Mouse (Mus musculus) myocyte (in vitro differentiated cells): ENCODE measurements around the gene Cyb5r4.

Experiments
- CEBPB ChIP-seq: IDR thresholded peaks from 2 replicates; pipeline ENCODE4 v1.6.1; 2011; ENCODE audit warnings: mild to moderate bottlenecking, moderate library complexity; ENCODE audit not compliant: poor library complexity, insufficient read depth, severe bottlenecking
- MYOD1 ChIP-seq, 3 experiments: IDR thresholded peaks; one replicate each; pipeline ENCODE4 v1.6.1; 2011; ENCODE audit warnings: control low read depth in 2 of 3, low read depth in 2 of 3, mild to moderate bottlenecking in 2 of 3, moderate library complexity in 1 of 3; ENCODE audit not compliant: insufficient read length in 2 of 3, control insufficient read depth in 1 of 3
- POLR2A ChIP-seq: IDR thresholded peaks from one replicate; pipeline ENCODE4 v1.6.1; 2011; ENCODE audit warnings: low read depth, mild to moderate bottlenecking, control low read depth, moderate library complexity; ENCODE audit not compliant: insufficient read length
- POLR2AphosphoS2 ChIP-seq: IDR thresholded peaks from one replicate; pipeline ENCODE4 v1.6.1; 2011; ENCODE audit warnings: low read depth, control low read depth; ENCODE audit not compliant: insufficient read length
- TCF12 ChIP-seq: IDR thresholded peaks from one replicate; pipeline ENCODE4 v1.6.1; 2011; ENCODE audit warnings: mild to moderate bottlenecking, control low read depth; ENCODE audit not compliant: poor library complexity, insufficient read depth, severe bottlenecking
- TCF3 ChIP-seq: IDR thresholded peaks from one replicate; pipeline ENCODE4 v1.6.1; 2011; ENCODE audit warnings: low read depth, control low read depth; ENCODE audit not compliant: insufficient read length
- USF1 ChIP-seq: IDR thresholded peaks from one replicate; pipeline ENCODE4 v1.6.1; 2011; ENCODE audit warnings: low read depth, mild to moderate bottlenecking, control low read depth, moderate library complexity

GRCm38 (mm10) chr9:87115019-87115418 is 93.2 kb downstream of the Cyb5r4 start:
- TF ChIP-seq TCF3 (no peak), CEBPB (no peak), USF1 (no peak), POLR2AphosphoS2 (no peak), TCF12 (no peak), POLR2A (no peak), MYOD1 (IDR thresholded peaks at IDR 0.05; ENCODE audit: control insufficient read depth in 1 of 3, insufficient read length in 2 of 3, low read depth in 2 of 3) (no peak)
